Mouse (Mus musculus) retina, postnatal 7 days (tissue): ENCODE data around the gene Vamp8.

ENCODE experiments used
- DNase-seq: peaks from one replicate; pipeline ENCODE4 v3.0.0-alpha.2; 2012; ENCODE audit warnings: low read depth, low spot score

Vamp8 gene

DNA sequence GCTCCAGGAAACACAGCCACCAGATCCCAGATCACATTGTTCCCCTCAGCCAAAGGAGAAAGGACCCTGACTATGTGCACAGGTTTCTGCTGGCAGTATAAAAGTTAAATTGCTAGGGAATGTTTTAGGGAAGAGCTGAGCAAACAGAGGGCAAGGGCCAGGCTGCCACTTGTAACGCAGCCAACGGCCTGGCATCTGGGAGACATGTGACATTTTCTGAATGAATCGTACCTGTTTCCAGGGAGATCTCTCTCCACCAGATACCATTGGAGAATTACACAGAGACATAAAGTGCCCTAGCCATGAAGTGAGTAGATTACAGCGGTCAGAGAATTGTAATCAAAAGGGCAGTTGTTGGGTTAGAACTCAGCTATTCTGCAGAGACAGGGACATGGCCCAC lies 17.3 kb downstream of the Vamp8 start:
- no peak for DNase-seq

DNA sequence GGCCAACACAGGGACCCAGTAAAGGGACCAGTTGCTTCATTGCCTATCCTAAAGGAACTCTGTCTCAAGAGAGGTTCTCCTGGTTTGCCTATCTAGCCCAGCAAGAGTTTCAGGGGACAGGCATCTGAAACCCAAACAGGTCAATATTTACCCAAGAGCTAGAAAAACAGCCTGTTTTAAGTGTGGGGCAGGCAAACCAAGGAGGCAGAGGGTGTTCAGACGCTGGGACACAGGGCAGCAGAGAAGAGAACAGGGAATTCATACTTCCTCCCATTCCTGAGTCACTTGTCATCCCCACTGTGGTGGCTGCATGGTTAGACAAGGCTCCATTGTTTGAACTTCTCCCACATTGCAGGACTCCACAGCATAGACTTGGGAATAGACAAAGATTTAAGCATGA lies 18.9 kb downstream of the Vamp8 start:
- no peak for DNase-seq

DNA sequence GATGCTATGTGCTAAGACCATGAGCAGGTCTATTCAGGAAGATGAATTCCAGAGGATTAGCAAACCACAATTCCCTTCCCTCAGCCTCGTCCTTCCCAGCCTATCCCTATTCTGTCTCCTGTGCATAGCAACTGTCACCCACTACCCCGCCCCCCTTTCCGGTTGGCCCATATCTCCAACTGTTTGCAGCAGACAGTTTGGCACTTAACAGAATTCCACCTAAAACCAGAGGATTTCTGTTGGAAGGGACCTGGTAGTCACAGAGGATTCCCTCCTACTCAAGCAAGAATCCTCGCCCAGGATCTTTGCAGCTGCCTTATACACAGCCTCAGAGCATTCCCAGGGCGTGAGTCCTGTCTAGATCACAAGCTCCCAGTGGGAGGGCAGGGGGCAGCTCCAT lies 19.4 kb downstream of the Vamp8 start:
- no peak for DNase-seq

DNA sequence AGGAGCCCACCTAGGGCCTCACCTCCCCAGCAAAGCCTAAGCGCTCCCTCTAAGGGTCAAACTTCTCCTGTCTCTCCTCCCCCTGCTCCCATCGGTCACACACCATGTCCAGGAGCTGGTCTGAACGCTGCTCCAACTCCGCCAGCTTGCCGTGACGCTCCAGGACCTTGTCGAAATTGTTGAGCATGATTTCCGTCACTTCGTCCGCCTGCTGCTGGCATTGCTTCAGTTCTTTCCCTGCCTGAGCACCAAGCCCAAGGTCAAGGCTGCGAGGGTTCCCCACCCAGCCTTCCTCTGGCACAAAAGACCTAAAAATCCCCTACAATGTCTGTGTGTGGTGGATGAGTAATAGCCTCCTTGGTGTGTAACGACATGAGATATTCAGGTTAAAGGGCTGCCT lies 20.4 kb downstream of the Vamp8 start:
- DNase-seq: no peak

DNA sequence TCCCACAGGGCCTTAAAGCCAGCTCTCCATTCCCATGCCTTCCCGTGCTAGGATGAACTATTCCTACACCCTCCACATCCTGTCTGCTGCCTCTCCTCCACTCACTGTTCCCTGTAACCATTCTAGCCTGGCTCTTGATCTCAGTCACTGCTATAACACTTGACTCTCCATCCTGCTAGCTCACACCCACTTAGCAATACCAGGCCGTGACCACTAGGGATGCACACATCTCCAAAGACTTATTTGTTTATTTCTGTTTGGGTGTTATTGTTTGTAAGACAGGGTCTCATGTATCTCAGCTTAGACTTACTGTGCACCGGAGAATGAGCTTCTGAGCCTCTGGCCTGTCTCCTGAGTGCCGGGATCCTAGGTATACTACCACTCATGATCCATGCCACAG lies 20.9 kb downstream of the Vamp8 start:
- DNase-seq: no peak

DNA sequence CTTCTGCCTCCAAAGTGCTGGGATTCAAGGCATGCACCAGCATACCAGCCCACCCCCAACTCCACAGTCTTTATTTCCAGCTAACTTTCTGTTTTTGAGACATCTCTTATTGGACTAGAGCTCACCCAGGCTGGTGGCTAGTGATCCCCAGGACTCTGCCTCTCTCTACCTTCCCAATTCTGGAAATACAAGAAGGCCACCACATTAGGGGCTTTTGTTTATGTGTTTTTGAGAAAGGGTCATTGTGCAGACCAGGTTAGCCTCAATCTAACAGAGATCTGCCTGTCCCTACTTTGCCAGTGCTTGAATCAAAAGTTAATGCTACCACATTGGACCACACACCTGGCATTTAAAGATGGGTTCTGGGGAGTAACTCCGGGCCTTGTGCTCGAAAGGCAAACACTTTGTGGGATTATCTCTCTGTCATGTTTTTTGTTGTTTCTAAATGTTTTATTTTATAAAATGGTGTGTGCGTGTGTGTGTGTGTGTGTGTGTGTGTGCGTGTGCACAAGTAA lies 23.0 kb downstream of the Vamp8 start:
- no peak for DNase-seq

DNA sequence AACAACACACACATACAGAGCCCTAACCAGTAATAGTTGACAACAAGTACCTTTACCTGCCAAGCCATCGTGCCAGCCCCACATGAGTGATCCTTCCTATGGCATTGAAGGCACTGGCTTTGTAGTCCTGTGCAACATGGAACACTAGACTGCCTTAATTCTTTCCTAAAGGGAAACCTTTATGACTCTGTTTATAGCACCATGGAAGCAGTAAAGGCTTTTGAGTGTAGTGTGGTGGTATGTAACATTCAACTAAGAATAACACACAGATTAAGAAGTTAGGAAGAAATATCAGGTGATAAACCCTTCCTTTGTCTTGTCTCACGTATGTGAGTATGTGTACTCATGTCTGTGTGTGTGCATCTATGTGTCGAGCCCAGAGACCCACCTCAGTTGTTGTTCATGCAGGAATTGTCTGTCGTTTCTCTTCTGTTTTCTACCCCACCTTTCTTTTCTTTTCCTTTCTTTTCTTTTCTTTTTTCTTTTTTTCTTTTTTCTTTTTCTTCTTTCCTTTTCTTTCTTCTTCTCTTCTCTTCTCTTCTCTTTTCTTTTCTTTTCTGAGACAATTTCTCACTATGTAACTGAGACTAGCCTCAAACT lies 23.6 kb downstream of the Vamp8 start, which contains the start of gene Rnf181:
TSS of gene Rnf181 (minus strand) at position 113 of the 600 bp plus-strand sequence.
- no peak for DNase-seq

DNA sequence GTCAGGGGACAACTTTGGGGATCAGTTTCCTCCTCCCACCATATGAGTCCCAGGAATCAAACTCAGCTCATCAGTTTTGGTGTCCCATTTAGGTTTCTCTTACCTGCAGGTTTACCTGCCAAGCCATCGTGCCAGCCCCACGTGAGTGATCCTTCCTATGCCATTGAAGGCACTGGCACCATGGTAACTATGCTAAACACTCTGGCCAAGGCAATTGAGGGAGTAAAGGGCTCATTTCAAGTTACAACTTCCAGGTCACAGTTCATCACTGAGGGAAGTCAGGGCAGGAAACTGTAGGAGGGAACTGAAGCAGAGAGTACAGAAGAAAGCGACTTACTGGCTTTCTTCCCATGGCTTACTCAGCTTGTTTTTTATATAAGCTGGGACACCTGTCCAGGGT lies 24.2 kb downstream of the Vamp8 start:
- DNase-seq: no peak

DNA sequence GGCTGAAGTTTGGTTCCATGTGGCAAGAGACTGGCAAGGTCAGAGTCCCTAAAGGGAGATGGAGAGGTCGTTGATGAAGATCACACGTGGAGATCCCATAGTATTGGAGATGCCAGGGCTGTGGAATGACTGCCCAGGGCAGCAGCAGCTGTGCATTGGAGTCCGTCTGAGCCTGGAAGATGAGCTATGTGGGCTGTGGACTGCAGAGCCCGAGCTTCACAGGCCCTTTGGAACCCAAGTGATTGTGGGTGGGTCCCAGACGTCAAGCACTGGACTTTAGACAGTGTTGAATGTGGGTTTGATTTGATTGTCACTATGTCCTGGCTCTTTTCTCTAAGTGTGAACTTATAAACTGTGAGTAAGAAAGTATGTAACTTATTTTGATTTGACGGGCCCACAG lies 25.5 kb downstream of the Vamp8 start:
- DNase-seq: no peak

DNA sequence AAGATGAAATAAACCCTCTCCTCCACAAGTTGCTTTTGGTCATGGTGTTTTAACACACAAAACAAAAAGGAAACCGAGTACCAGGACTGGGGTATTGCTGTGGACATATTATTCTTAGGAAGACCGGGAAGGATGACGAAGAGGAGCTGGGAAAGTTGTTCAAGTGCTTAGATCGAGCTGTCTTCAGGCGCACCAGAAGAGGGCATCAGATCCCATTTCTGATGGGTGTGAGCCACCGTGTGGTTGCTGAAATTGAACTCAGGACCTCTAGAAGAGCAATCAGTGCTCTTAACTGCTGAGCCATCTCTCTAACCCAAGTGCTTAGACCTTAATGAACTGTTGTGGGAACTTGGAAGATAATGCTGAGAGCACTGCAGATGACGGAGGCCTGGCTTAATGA lies 26.5 kb downstream of the Vamp8 start:
- no peak for DNase-seq

DNA sequence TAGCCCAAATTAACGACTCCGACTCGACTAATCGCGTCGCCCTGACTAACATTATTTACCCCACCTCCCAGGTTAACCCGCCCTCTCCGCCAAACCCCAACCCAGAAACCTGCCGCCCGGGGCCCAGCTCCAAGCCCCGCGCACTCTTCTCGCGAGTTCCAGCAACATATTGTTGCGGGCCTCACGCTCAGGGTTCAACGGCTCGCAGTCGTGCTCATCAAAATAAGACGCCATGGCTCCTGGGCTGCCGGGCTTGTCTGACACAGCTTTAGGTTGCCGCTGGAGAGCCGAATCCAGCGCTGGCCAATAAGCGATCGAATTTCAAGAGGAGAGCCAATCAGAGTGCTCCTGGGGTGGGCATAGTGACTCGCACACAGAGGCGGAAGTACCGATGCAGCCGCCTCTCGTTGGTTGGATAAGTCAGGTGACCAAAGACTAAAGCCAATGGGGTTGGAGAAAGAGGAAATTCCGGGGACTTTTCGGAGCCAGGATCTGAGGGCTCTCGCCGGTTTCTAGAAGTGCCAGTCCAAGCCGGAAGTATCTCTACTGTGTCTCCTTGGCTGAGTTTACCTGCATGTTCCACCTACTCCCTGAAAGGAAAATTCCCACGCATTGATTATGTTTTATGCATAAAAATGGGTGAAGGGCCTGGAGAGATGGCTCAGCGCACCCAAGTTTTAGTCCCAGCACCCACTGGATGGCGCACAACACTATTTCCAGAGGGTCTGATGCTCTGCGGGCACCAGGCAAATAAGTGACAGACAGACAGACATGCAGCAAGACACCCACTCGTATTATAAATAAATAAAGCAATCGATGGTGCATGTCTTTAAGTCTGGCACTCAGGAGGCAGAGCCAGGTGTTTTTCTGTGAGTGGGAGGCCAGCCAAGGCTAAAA lies 28.1 kb downstream of the Vamp8 start:
- peak; percentile 93 for DNase-seq

DNA sequence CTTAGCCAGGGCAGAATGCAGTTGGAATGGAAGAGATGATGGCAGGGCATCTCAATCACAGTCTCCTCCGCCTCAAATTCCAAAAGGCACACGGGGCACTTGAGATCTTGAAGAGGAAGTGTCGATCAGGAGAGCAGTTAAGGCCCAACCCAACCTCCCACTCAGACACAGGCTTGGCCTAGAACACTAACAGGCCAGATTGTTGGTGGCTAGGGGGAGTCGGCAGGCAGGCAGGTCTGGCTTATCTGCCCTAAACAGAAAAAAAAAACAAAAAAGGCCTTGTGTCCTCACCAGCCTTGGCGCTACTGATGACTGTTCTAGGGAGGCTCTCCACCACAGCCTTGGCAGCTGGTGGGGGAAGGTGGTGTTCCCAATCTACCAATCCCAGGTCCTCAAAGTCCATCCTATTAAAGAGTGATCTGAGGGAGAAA lies 29.4 kb downstream of the Vamp8 start:
- DNase-seq: no peak

DNA sequence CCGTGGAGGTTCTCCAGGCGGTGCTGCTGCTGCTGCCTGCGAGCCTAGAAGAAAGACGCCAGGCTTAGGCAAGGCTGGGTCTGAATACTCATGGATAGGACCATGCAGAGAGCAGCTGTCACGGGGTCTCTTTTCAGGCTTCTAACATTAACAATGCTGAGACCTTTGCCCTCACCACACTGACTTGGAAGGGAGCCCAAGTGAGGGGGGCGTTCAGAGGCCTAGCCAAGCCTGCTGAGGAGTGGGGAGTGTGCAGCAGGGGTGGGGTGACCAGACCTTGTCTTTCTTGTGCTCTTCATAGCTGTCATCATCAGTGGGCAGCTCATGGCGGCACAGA lies 29.9 kb downstream of the Vamp8 start:
- DNase-seq: no peak

DNA sequence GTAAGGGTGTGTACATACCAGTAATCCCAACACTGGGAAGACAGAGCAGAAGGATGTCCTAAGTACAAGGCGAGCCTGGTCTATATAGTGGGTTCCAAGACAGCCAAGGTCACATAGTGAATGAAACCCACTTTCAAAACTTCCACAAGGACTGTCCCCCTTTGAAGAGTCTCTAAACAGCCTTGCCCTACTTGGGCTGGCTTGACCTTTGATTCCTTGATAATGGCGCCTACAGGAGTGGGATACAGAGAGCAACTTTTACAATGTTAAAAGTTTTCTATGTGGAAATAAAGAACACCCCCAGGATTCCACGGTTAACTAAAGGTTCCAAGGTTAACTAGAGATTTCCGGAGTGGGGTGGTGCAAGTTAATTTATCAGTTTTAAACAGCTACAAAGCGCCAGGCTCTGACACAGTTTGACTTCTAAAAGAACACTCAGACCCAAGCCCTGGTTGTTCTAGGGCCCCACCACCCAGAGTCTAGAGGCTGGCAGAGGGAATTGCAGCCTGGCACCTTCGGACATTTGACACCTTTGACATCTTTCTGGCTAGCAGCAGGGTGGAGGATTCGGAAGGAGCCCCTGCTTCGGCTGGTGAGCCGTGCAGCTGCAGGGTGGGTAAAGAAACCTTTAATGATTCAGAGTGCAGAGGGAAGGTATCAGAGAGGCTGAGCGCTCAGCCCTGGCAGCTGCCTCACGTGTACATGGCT lies 30.5 kb downstream of the Vamp8 start:
- no peak for DNase-seq

DNA sequence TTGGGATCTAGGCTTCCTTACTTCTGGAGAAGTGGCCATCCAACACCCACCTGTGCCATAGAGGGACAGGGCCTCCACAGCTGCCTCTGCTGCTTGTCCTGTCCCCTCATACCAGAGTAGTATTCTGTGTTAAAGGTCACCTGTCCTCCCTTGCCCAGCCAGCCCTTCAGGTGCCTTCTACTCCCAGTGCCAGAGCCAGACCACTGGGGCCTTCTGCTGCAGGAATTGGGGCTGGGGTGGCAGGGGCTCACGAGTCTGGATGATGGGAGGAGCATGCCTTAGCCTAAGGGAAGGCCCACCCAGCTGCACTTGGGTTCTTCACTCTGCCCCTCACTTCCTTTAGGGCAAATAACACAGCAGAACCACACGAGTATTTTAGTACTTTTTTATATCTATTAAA lies 31.2 kb downstream of the Vamp8 start:
- no peak for DNase-seq

DNA sequence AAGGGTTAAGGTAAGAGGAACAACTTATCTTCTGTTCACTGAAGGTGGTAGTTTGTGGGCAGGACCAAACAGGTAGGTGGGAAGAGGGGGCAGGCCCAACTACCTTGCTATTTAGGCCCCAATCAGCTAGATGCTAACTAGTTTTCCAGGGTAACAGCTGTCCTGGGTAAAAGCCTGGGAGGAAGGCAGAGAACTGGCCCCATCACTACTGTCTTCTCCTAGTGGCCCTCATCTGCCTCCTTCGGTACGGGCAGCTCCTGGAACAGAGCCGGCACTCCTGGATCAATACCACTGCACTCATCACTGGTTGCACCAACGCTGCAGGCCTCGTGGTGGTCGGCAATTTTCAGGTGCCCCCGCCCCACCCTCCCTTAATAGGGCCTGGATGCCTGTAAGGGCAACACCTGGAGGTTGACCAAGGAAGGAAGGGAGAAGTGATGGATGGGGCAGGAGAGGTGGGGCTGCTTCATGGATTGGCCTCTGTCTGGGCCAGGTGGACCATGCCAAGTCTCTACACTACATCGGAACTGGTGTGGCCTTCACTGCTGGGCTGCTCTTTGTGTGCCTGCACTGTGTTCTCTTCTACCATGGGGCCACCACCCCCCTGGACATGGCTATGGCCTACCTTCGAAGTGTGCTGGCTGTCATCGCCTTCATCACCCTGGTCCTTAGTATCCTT lies 32.3 kb downstream of the Vamp8 start:
- DNase-seq: no peak

DNA sequence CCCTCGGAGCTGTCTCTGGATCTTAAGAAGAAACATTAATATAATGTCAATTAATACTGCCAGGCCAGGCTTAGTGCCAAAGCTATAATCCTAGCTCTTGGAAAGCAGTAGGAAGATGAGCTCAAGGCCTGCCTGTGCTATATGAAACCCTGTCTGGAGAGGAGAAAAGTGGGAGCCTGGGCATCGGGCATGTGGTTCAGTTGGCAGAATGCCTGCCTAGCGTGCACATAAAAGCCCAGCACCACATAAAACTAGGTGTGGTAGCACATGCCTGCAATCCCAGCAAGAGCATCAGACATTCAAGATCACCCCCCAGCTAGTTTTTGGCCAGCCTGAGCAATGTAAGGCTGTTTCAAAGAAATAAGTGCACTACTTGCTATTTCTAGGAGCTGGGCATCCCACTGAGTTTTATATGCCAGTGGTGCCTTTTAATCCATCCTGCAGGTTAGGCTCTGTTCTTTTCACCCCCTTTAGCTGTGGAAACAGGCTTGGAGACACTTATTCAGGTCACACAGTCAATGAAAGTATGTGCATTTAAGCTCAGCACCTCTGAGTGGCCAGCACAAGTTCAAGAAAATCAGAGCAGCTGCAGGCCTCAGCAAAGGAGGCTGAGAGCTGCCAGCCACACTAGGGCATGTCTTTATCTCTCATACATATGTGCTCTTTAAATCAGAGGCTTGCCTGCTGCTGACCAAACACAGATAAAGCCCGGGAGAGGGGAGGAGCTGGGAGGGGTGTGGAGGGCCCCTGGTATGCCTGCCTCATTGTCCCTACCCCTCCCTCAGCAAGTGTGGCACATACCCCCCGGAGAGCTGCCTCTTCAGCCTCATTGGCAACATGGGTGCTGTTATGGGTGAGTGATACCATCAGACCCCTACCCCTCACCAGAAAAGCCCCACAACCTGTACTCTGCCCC lies 33.1 kb downstream of the Vamp8 start:
- DNase-seq: no peak

DNA sequence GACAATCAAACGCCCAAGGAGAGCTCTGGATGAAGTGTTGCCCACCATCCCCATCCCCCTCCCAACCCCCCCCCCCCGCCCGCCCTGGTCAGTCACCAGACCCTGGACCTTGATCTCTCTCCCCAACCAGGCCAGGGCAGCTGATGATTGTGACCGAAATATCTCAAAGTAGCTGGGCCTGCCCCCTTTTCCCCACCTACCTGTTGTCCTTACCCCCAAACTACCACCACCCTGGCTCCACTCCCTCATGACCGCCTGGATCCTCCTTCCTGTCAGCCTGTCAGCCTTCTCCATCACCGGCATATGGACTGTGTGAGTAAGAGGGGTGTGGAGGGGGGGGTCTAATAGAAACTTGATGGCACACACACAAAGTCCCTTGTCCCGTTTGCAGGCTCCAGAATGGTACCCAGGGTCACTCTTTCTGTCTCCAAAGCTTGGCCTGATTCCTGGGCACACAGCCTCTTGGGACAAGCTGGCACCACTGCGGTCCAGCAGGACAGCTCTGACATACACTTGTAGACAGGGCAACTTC lies 34.4 kb downstream of the Vamp8 start:
- no peak for DNase-seq

DNA sequence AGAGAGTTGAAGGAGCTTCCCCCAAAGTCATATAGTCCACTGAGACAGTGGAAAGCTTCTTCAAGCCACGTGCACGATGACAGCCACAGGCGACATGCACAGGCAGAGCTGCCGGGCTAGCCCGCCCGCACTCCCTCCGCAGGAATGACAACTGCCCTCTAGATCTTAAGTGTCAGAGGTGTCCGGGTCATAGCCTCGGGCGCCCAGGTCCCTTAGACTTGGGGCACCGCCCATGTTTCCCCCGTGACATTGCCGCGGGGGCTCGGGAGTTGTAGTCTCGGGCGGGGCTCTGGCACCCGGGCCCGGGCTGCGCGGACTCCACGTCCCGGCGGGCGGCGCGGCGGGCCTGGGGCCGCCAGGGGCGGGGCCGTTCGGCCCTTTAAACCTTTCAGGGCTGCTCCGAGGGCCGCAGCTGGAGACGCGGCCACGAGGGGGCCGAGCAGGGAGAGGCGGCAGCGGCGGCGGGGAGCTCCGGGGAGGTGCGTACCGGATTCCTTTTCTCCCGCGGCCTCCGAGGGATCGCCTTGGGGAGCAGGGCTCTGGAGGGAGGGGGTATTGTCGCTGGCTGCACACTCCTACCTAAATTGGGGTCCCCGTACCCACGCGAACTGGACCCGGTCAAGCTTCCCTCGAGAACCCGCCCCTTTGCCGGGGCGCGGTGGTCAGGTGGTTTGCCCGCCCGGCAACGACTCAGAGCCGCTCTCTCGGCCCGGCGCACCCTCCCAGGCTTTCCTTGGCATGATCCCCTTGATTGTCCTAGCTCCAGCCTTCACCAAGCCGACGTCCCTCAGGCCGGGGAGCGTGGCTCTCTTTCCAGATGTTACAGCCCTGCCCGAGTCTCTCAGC lies 35.2 kb downstream of the Vamp8 start, which contains the start of gene Tmem150a:
TSS of gene Tmem150a (plus strand) at position 382 of the 846 bp plus-strand sequence.
- DNase-seq: peak; percentile 77

DNA sequence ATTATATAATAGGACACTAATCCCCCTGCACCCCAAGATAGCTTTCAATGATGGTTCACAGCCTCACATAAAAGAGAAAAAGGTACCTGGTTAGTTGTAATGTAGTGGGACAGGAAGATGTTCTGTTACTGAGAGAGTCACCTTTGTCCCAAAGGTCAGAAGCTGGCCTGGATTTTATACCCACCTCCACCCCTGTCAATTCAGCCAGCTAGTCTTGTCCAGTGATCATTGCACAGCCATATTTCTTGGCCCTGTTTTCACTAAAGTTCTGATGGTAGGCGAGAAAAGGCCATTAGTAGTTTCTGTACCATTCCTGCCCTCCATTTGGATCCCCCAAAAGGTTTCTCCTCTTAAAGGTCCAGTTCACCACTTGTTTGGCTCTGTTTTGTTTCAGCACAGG lies 36.5 kb downstream of the Vamp8 start:
- DNase-seq: no peak
